Mouse (Mus musculus) colon, adult 2 months (tissue): ENCODE measurements around the gene Dhx37. TPM values are rescaled to one million over a fixed set of nuclear protein-coding genes. Genes with fewer than 3 reads are reported as not detected.

ENCODE experiments used
- polyA plus RNA-seq: library from polyadenylated mRNA; depleted of rRNA; stranded (reverse); fragments of >200 nt; gene quantifications from 2 replicates; pipeline ENCODE4 v1.2.3, GENCODE M21; 2012; rRNA removed

The Dhx37 gene
- 9.4 and 10.9 TPM in 2 replicates for polyA plus RNA-seq

GRCm38 (mm10) chr5:125433793-125434337 lies at the start of gene Dhx37:
Gene Dhx37, minus strand, starts transcription at chr5:125434121.

GRCm38 (mm10) chr5:125475601-125476285 lies 41.8 kb upstream of the Dhx37 start, which contains the start of gene Aacs:
Gene Aacs, plus strand, starts transcription at chr5:125475814.

GRCm38 (mm10) chr5:125441234-125442114 lies 7.6 kb upstream of the Dhx37 start, which contains the start of gene Bri3bp:
Gene Bri3bp, plus strand, starts transcription at chr5:125441568.

GRCm38 (mm10) chr5:125389579-125390441 lies 44.1 kb downstream of the Dhx37 start, which contains the start of gene Ubc:
Gene Ubc, minus strand, starts transcription at chr5:125390202.

GRCm38 (mm10) chr5:125389131-125389578 lies 44.8 kb downstream of the Dhx37 start, which contains the start of gene Gm10382:
Gene Gm10382, plus strand, starts transcription at chr5:125389322.

Other genes with a start within 250 kb of the Dhx37 start
- 46.3 and 55.8 TPM in 2 replicates for gene Scarb1, start 93.0 kb downstream of the Dhx37 start, polyA plus RNA-seq
- gene Gm10382, start 44.8 kb downstream of the Dhx37 start, polyA plus RNA-seq = 0.09 and 0.33 TPM in 2 replicates
- gene Ubc, start 43.9 kb downstream of the Dhx37 start, polyA plus RNA-seq = 951 and 1,012 TPM in 2 replicates
- gene Bri3bp, start 7.4 kb upstream of the Dhx37 start, polyA plus RNA-seq = 8.9 and 11.0 TPM in 2 replicates
- gene Aacs, start 41.7 kb upstream of the Dhx37 start, polyA plus RNA-seq = 103 and 112 TPM in 2 replicates
- gene Tmem132b, start 97.7 kb upstream of the Dhx37 start, polyA plus RNA-seq = 0.07 TPM in 2 replicates